Mouse (Mus musculus) 416B (cell line): ENCODE results near the gene Nae1.

Source experiments
- DNase-seq: peaks from one replicate; pipeline ENCODE4 v3.0.0; 2011; ENCODE audit warnings: low read depth

The Nae1 gene

DNA sequence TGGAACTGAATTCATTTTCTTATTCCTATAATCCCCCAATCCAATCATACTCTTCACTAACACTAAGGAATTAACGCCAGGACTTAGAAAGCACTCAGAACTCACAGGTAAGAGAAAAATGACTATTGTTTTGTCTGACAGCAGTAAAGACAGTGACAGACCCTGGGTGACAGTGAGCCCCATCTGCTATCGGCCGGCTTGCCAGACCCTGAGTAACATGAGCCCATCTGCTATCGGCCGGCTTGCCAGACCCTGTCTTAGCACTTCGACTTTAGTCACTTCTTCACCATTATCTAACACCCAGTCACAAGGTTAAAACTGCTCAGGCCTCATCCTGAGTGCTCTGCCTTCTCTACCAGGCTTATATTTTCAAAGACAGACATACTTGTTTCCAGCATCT, 4.8 kb downstream of the Nae1 start:
- no peak for DNase-seq

DNA sequence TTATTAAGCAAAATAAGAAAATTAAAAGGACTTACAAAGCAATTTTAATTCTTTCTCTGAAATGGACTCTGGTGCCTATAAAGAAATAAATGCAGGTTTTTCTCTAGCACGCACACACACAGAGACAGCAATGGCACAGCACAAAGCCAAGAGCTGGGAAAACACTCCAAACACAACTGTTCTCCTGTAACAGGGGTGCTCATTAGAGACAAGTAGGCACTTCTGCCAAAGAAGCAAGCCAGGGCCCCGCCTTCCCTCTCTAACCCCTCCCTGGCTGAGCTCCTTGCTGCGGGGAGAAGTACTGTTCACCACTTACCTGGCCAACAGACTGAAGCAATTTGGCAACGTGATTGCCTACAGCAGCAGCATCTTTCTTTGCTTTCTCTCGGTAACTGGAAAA, 16.6 kb downstream of the Nae1 start:
- DNase-seq: no peak

DNA sequence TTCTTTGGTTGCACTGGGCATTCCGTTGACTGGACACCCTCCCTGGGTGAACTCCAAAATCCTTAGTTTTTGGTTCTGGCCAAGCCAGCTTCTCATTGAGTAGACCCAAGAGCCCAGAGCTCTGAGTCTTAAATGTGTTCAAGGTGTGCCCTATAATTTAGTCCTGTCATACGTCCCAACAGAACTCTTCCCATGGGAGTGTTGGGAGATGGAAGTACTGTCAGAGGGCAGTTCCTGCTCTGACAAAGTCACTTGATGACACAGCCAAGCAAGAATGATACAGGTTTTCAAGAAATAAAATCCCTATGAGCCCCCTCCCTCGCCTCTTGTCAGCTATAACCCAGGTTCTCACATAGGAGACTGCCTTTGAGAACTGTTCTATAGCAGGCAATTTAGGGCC, 24.3 kb downstream of the Nae1 start:
- no peak for DNase-seq

DNA sequence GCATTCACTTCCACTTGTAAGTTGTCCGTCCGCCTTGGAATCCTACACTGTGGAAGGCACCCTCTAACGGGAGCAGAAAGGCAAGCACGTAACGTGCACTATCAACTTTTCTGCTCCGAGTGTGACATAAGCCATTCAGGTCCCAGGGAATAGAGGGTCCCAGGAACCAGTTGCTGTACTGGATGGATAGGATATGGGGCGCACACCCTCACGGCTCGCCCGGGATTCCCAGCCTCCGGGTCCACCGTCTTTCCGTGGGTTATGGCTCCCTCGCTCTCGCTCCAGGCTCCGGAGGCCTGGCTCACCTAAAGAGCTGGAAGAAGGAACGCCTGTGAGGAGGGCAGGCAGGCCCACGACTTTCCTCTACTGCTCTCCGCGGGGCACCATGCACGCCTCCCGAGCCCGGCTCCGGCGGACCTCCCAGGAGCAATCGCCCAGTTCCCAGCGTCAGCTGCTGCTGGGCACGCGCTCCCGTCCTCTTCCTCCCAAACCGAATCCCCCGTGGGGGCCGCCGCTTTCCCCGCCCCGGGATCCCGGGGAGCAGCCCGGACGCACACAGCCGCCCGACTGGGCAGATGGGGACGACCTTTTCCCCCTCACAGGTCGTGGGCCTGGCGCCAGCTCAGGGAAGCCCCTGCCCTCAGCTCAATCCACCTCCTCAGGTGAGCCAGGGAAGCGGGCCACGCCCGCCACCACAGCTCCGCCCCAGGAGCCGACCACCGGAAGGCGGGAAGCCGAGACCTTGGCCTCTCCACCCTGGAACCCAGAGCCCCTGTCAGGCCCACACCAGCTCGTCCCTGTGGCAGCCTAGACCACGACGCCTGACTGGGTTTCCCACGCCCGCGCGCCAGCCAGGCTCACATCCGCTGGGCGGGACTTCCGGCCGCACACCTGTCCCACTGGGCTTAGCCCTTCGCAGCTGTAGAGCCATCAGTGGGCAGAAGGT, 25.1 kb downstream of the Nae1 start, which contains the start of gene Terb1:
Gene Terb1 (minus strand): TSS at position 850 of the 946 bp plus-strand sequence.
- no peak for DNase-seq

DNA sequence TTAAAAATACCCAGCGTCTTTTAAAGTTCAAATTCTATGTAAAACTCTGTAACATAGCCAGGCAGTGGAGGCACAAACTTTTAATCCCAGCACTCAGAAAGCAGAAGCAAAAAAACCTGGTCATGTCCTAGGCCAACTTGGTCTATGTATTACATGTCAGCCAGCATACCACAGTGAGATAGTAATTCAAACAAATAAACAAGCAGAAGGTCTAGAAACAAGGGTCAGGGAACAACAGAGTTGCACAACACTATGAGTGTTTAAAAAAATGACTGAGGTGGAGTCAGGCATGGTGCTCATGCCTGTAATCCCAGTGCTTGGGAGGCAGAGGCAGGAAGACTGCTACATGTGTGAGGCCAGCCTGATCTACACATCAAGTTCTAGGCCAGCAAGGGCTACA, 55.3 kb downstream of the Nae1 start:
- DNase-seq: no peak

DNA sequence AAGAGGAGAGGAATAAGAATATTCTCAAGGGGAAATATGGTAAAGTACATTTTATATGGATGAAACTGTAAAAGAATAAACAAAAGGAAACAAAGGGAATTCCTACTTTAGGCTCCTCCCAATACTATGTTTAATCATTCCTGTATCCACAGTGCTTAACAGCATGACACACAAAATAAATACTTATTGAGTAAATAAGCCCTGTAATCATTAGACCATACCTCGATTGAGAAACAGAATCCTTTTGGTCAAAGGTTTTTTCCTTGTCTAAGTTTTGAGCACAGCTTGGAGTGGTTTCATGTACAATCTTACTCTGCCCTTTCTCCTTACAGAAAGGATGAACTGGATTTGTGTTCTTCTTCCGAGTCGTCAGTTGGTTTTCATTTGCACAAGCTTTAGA, 62.0 kb downstream of the Nae1 start:
- DNase-seq: no peak

DNA sequence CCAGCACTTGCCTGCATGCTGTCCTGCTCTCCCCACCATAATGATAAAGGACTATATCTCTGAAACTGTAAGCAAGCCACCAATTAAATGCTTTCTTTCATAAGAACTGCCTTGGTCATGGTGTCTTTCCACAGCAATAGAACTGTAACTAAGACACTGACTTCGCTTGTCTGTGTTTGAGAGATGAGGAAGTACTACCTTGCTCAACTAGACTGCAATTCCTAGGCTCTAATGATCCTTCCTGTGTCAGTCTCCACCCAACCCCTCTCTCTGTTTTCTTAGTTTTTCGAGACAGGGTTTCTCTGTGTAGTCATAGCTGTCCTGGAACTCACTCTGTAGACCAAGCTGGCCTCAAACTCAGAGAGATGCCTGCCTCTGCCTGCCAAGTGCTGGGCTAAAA, 67.0 kb downstream of the Nae1 start:
- peak; percentile 38 for DNase-seq
